Mouse (Mus musculus) C2C12 (cell line): ENCODE results near the gene Dab2ip. TPM values are rescaled to one million over a fixed set of nuclear protein-coding genes. Genes with fewer than 3 reads are reported as not detected.

Source experiments
- H3K27me3 ChIP-seq: one replicate; pipeline ENCODE4 v1.6.1; 2011; ENCODE audit not compliant: control insufficient read depth, insufficient read depth, insufficient read length
- H3K36me3 ChIP-seq: one replicate; pipeline ENCODE4 v1.6.1; 2011; ENCODE audit not compliant: control insufficient read depth, insufficient read depth
- H3K4me3 ChIP-seq: one replicate; pipeline ENCODE4 v1.5.1; 2011; ENCODE audit warnings: mild to moderate bottlenecking, control low read depth; ENCODE audit not compliant: poor library complexity, insufficient read depth, severe bottlenecking
- H3K79me2 ChIP-seq: one replicate; pipeline ENCODE4 v1.6.1; 2011; ENCODE audit not compliant: control insufficient read depth, insufficient read depth
- H3K79me3 ChIP-seq: one replicate; pipeline ENCODE4 v1.6.1; 2011; ENCODE audit warnings: low read depth, control low read depth
- H3ac ChIP-seq: one replicate; pipeline ENCODE3; 2011; ENCODE audit warnings: low read depth; ENCODE audit not compliant: control insufficient read depth, insufficient read length
- CEBPB ChIP-seq: IDR thresholded peaks from one replicate; pipeline ENCODE4 v1.6.1; 2011; ENCODE audit warnings: low read depth, mild to moderate bottlenecking, control low read depth, moderate library complexity
- CTCF ChIP-seq: IDR thresholded peaks from one replicate; pipeline ENCODE4 v1.5.1; 2011; ENCODE audit not compliant: control insufficient read depth, insufficient read depth, insufficient read length
- FOSL1 ChIP-seq: IDR thresholded peaks from one replicate; pipeline ENCODE4 v1.8.0; 2011; ENCODE audit warnings: mild to moderate bottlenecking, low read length; ENCODE audit not compliant: poor library complexity, insufficient read depth, severe bottlenecking
- MAX ChIP-seq: IDR thresholded peaks from one replicate; pipeline ENCODE4 v1.6.1; 2011; ENCODE audit warnings: mild to moderate bottlenecking, control low read depth
- MYOD1 ChIP-seq: IDR thresholded peaks from one replicate; pipeline ENCODE4 v1.6.1; 2011; ENCODE audit warnings: low read depth; ENCODE audit not compliant: control insufficient read depth, insufficient read length
- MYOG ChIP-seq: IDR thresholded peaks from one replicate; pipeline ENCODE4 v1.6.1; 2011; ENCODE audit not compliant: control insufficient read depth, insufficient read length; ENCODE audit errors: extremely low read depth
- USF1 ChIP-seq: IDR thresholded peaks from one replicate; pipeline ENCODE4 v1.6.1; 2011; ENCODE audit warnings: low read depth, mild to moderate bottlenecking, control low read depth, moderate library complexity
- polyA plus RNA-seq: library from polyadenylated mRNA; unstranded; fragments of >200 nt; fragmentation: generic; extraction: Trizol; gene quantifications from one replicate; pipeline ENCODE4 v1.2.1, GENCODE M21; 2012; ENCODE audit warnings: missing spikeins

Gene Dab2ip
- polyA plus RNA-seq, 1 experiment: 27.9 TPM

DNA sequence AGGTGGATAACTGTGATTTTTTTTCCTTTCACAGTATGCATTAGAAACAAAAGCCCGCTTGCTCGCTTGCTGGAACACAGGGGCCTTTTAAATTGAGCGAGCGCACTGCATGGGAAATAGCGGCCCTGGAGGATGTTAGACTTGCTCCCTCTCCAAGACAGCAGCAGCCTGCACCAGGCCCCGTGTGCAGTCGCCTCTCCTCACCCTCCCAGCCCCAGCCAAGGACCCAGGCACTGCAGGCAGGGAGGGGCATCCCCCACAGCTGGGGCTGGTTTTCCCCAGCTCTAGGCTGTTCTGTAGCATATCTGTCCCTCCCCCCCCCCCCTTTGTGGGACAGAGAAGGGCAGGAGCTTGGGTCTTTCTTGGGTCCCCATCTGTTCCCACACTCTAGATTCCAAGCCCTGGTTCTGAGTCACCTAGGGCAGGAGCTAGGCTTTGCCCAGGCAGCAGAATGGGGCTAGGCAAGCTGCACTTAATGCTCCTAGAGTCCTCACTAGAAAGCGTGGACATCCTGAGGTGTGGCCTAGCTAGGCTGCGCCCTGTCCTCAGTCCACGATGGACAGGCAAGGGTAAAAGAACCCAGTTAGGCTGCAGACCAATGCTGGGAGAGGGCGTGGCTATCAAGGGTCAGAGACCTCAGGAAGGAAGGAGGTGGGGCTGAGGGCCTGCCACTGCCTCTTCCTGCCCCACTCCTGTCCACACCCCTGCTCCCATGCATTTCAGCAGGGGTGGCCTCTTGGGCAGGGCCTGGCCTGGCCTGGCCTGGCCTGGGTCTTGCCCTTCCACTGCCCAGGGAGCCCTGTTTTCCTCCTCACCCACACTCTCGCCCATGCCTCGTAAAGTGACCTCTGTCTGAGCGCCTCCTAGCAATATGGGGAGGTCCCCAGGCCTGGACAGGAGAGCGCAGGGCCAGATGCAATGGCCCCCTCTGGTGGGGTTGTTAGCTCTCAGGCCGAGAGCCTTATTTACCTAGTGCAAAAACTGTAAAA, 171.3 kb downstream of the Dab2ip start:
- Histone ChIP-seq H3K79me3 (no peaks in the 10 kb centered on the region), H3K27me3 (no peaks in the 10 kb centered on the region), H3K36me3 (peaks cover 22% of the 10 kb centered on the region), H3K4me3 (no peak overlapping the region), H3K79me2 (no peaks in the 10 kb centered on the region), H3ac (no peak overlapping the region)
- TF ChIP-seq CTCF: no peak
- no peak for TF ChIP-seq USF1
- no peak for TF ChIP-seq FOSL1
- TF ChIP-seq MYOG: no peak
- TF ChIP-seq MYOD1: no peak
- no peak for TF ChIP-seq CEBPB
- no peak for TF ChIP-seq MAX

DNA sequence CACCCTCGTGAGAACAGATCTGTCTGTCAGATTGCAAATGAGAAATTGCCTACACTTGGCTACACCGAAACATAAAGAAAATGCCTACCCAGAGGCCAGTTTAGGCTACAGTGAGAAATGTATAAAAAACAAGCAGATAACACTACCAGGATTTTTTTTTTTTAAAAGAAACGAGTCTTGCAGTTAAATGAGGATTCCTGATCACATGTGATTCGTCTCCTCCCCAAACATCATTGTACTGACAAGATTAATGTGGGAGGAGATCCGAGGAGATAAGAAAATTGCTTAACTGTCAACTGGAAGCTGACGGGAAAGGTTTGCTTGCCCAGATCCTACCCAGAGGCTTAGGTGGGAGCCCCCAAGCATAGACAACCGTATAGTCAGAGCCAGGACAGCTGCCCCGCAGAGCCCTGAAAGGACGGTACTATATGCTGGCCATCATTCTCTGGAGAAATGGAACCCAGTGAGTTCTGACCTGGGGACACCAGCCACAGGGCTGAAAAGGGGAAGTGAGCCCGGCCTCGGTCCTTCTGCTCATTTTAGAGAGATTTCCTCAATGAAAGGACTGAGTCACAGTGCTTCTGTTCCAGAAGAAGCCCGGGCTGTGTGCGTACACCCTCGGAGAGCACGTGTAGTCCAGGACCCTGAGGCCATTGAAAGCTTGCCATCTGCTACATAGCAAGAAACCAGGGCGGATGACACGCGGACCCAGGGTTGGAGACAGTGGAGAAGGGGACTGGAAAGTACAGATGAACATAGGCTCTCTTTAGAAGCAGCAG, 173.8 kb downstream of the Dab2ip start:
- Histone ChIP-seq H3K27me3 (no peaks in the 10 kb centered on the region), H3K36me3 (peaks cover 13% of the 10 kb centered on the region), H3K79me3 (no peaks in the 10 kb centered on the region), H3K79me2 (no peaks in the 10 kb centered on the region), H3ac (no peak overlapping the region), H3K4me3 (no peak overlapping the region)
- no peak for TF ChIP-seq MYOG
- TF ChIP-seq MYOD1: no peak
- no peak for TF ChIP-seq CEBPB
- no peak for TF ChIP-seq CTCF

DNA sequence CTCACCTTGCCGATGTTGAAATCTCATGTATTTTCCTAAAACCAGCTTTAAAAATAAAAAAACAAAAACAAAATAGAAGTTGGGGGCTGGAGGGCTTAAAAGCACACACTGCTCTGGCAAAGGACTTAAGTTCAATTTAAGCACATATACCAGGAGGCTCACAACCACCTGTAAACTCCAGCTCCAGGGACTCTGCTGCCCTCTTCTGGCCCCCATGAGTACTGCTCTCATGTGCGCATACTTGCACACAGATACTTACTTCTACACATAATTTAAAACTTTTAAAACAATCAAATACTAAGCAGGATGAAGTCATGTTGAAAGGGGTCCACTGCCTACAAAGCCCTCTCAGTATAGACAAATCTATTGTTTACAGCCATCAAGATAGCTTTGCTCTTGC, 176.9 kb downstream of the Dab2ip start:
- no peak overlapping the region for H3ac ChIP-seq
- H3K36me3 ChIP-seq: no peaks in the 10 kb centered on the region
- no peaks in the 10 kb centered on the region for H3K79me3 ChIP-seq
- no peaks in the 10 kb centered on the region for H3K27me3 ChIP-seq
- H3K4me3 ChIP-seq: no peak overlapping the region
- H3K79me2 ChIP-seq: no peaks in the 10 kb centered on the region
- TF ChIP-seq MAX: no peak
- TF ChIP-seq CTCF: no peak
- TF ChIP-seq MYOD1: no peak
- TF ChIP-seq CEBPB: no peak
- no peak for TF ChIP-seq FOSL1
- TF ChIP-seq USF1: no peak
- no peak for TF ChIP-seq MYOG

DNA sequence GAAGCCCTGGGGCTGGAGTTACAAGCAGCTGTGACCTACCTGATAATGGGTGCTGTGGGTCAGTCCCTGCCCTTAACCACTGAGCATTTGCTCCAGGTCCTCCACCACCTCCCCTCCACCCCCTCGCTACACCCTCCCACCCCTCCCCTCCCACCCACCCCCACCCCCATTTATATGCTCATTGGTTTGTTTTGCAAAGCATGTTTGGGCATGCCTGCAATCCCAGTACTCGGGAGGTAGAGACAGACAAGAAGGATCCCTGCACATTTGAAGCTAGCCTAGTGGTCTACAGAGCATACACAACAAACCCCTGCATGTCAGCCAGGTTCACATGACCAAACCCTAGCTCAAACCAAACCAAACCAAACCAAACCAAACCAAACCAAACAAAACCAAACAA, 178.0 kb downstream of the Dab2ip start:
- Histone ChIP-seq H3K79me2 (no peaks in the 10 kb centered on the region), H3K4me3 (no peak overlapping the region), H3K27me3 (no peaks in the 10 kb centered on the region), H3K79me3 (no peaks in the 10 kb centered on the region), H3ac (no peak overlapping the region), H3K36me3 (no peaks in the 10 kb centered on the region)
- TF ChIP-seq MYOD1: no peak
- TF ChIP-seq FOSL1: no peak
- TF ChIP-seq CTCF: no peak
- no peak for TF ChIP-seq MAX
- TF ChIP-seq MYOG: no peak
- no peak for TF ChIP-seq USF1
- no peak for TF ChIP-seq CEBPB

DNA sequence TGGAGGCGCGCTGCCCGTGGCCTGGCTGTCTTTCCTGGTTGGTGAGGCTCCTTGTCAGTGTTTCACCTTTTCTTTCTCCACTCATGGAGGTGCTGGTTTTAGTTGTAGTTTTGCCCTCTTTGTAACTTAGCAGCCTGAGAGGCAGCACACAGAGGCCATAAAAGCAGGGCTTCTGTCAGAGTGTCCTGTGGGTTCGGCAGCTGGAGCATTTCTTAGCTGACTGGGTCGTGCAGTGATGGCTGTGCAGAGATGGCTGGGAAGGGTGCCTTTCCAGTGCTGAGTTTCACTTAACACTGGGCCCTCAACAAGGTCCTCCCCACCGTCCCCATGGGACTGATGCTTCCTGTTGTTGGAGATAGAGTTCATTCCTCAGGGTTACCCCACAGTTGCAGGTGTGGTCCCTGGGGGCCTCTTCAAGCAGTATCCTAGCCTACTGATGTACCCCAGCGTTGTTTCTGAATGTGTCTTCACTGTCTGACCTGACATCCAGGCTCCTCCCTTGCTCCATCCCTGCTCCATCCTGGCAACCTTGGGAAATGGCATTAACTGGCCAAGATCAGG, 179.5 kb downstream of the Dab2ip start:
- H3K27me3 ChIP-seq: no peaks in the 10 kb centered on the region
- no peaks in the 10 kb centered on the region for H3K36me3 ChIP-seq
- no peaks in the 10 kb centered on the region for H3K79me2 ChIP-seq
- no peak overlapping the region for H3K4me3 ChIP-seq
- no peak overlapping the region for H3ac ChIP-seq
- TF ChIP-seq MYOG (no peak), CTCF (no peak), FOSL1 (no peak), CEBPB (no peak), MAX (no peak), MYOD1 (no peak), USF1 (no peak)
- no peaks in the 10 kb centered on the region for H3K79me3 ChIP-seq
